Mouse (Mus musculus): ENCODE data around the gene Coq10a. TPM values are rescaled to one million over a fixed set of nuclear protein-coding genes. Genes with fewer than 3 reads are reported as not detected.

The Coq10a gene
- total and polyA plus RNA-seq, 2 experiments from 2014 or later: 42.1 to 50.8 TPM

DNA sequence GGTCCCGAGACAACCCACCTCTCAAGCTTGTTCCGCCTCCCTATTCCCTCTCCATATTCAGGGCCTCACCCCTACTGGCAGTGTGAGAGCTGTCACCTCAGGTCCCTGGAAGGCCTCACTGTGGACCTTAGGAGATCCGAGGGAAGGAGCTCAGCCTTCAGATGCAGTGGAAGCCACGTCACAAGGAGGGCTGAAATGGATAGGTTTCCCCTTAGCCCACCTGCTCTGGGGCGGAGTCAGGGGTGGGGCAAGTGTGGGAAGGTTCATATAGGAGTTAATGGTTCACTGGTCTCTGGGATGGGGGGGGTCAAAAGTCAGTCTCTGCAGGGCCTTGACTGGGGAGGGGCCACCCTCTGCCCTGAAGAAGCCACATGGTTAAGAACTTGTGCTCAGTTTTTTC, 31.5 kb upstream of the Coq10a start:
- ATAC-seq (no peak), DNase-seq (ENCODE audit: low spot score) (no peak)
- Histone ChIP-seq H3K4me1 (ENCODE audit: insufficient read depth, low read length) (no peaks in the 10 kb centered on the region), H3K9ac (replicated peaks; ENCODE audit: low read length) (no peak overlapping the region), H3K27me3 (ENCODE audit: insufficient read depth, low read length) (no peaks in the 10 kb centered on the region), H3K36me3 (ENCODE audit: insufficient read depth, low read length) (peaks cover 4% of the 10 kb centered on the region; the same call in 1 of the 2 replicates), H3K27ac (no peak overlapping the region), H3K9me3 (ENCODE audit: low read length) (no peaks in the 10 kb centered on the region), H3K4me3 (ENCODE audit: low read length) (no peak overlapping the region), H3K4me2 (ENCODE audit: low read depth, low read length) (no peak overlapping the region)
- TF ChIP-seq CTCF (IDR thresholded peaks at IDR 0.05; ENCODE audit: low read depth): no peak
- 40% methylated on average over 5 of the region's 5 CpGs for WGBS

DNA sequence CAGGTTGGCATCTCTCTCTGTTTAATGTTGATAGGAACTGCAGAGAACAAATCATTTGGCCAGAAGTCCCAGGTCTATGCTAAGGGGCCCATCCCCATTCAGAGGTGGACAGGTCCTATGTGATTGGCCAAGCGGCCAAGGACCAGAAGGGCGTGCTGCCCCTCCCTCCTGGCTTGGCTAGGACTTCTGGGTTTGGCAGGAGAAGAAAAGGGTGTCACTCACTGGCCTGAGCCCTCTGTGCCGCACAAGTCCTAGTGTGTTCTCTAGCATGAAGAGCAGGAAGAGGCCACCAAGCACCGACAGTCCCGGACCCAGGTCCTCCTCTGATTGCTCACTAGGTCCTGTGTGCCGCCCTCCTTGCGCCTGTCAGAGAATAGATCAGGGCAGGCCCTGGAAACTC, 28.7 kb upstream of the Coq10a start:
- H3K9ac ChIP-seq (replicated peaks; ENCODE audit: low read length): no peak overlapping the region
- TF ChIP-seq CTCF (IDR thresholded peaks at IDR 0.05; ENCODE audit: low read depth): no peak
- peak; percentile 47 for DNase-seq (ENCODE audit: low spot score)
- peak; percentile 57 for ATAC-seq
- WGBS: 49% methylated on average over 7 of the region's 7 CpGs
- H3K4me2 ChIP-seq (ENCODE audit: low read depth, low read length): no peak overlapping the region
- H3K9me3 ChIP-seq (ENCODE audit: low read length): no peaks in the 10 kb centered on the region
- H3K4me1 ChIP-seq (ENCODE audit: insufficient read depth, low read length): no peaks in the 10 kb centered on the region
- no peaks in the 10 kb centered on the region for H3K27me3 ChIP-seq (ENCODE audit: insufficient read depth, low read length)
- no peak overlapping the region for H3K4me3 ChIP-seq (ENCODE audit: low read length)
- H3K27ac ChIP-seq: no peak overlapping the region
- H3K36me3 ChIP-seq (ENCODE audit: insufficient read depth, low read length): peaks cover 16% of the 10 kb centered on the region

DNA sequence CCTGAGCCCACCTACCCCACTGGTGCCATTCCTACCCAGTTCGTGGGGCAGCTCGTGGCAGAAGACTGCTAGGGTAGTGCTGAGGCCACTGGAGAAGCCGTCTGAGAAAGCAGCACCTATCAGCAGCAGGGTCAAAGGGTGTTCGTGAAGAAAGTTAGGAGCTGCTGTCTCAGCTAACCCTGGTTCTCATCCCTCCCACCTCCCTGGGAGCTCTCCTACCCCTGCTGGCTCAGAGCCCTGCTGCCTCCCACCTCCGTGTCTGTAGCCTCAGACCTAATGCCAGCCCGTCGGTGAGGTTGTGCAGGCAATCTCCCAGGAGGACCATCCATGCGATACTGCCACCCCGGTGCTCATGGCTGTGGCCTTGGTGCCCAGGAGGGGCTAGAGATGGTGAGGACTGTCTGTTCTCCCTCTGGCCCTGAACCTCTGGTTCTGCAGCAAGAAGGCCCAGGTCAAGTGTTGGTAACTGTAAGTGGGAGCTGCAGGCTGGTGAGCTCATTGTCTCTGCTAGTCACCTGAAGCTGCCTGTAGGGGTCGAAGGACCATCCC, 28.0 kb upstream of the Coq10a start:
- H3K27ac ChIP-seq: no peak overlapping the region
- H3K36me3 ChIP-seq (ENCODE audit: insufficient read depth, low read length): peaks cover 20% of the 10 kb centered on the region
- H3K27me3 ChIP-seq (ENCODE audit: insufficient read depth, low read length): no peaks in the 10 kb centered on the region
- 63% methylated on average over 10 of the region's 10 CpGs for WGBS
- ATAC-seq (no peak), DNase-seq (ENCODE audit: low spot score) (no peak)
- H3K4me1 ChIP-seq (ENCODE audit: insufficient read depth, low read length): no peaks in the 10 kb centered on the region
- no peaks in the 10 kb centered on the region for H3K9me3 ChIP-seq (ENCODE audit: low read length)
- no peak for TF ChIP-seq CTCF (IDR thresholded peaks at IDR 0.05; ENCODE audit: low read depth)
- H3K9ac ChIP-seq (replicated peaks; ENCODE audit: low read length): no peak overlapping the region
- no peak overlapping the region for H3K4me3 ChIP-seq (ENCODE audit: low read length)
- no peak overlapping the region for H3K4me2 ChIP-seq (ENCODE audit: low read depth, low read length)

DNA sequence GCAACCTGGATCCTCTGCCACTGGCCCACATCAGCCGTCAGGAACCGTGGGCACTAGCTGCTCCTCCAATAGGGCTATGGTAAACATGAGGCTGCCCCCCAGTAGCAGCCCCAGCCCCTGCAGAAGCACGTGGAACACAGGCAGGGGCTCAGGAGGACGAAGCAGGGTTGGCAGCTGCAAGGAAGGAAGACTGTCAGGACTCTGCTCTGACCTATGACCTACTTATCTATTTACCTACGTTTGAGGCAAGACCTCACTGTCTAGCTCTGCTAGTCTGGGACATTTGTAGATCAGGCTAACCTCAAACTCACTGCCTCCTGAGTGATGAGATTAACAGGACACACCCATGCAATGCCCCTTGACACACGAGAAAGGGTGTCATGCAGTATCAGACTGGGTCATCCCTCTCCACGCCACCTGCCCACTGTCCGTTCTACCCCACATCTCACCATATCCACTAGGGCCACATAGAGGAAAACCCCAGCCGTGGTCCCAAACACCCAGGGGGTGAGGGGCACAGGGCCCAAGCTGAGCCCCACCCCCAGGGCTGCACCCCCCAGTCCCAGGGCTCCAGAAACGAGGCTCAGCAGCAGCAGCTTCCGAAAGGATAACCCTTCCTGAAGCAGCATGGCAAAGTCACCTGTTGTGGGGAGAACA, 27.3 kb upstream of the Coq10a start:
- no peak overlapping the region for H3K4me2 ChIP-seq (ENCODE audit: low read depth, low read length)
- H3K9me3 ChIP-seq (ENCODE audit: low read length): no peaks in the 10 kb centered on the region
- H3K36me3 ChIP-seq (ENCODE audit: insufficient read depth, low read length): peaks cover 26% of the 10 kb centered on the region
- ATAC-seq (no peak), DNase-seq (ENCODE audit: low spot score) (no peak)
- H3K4me3 ChIP-seq (ENCODE audit: low read length): no peak overlapping the region
- no peaks in the 10 kb centered on the region for H3K27me3 ChIP-seq (ENCODE audit: insufficient read depth, low read length)
- no peaks in the 10 kb centered on the region for H3K4me1 ChIP-seq (ENCODE audit: insufficient read depth, low read length)
- 66% methylated on average over 11 of the region's 11 CpGs for WGBS
- no peak overlapping the region for H3K9ac ChIP-seq (replicated peaks; ENCODE audit: low read length)
- no peak overlapping the region for H3K27ac ChIP-seq
- TF ChIP-seq CTCF (IDR thresholded peaks at IDR 0.05; ENCODE audit: low read depth): no peak

DNA sequence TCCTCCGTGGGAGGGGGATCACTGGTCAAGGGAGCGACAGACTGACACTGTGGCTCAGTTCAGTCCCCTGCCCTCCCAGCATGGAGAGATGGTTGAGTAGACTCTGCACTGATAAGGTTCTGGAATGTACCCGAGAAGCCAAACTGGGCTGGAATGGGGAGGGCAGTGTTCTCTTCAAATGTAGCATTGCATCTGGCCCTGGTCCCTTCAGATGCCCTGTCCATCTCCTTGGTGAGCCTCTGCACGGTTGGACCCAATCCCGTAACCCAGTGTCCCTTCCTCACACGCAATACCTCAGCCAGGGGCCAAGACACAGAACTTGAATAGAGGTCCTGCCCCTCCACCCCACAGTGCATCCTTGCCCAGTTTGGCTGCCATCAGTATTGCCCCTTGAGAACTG, 23.1 kb upstream of the Coq10a start:
- TF ChIP-seq CTCF (IDR thresholded peaks at IDR 0.05; ENCODE audit: low read depth): no peak
- Histone ChIP-seq H3K27ac (no peak overlapping the region), H3K27me3 (ENCODE audit: insufficient read depth, low read length) (no peaks in the 10 kb centered on the region), H3K4me1 (ENCODE audit: insufficient read depth, low read length) (no peaks in the 10 kb centered on the region), H3K36me3 (ENCODE audit: insufficient read depth, low read length) (peaks cover 67% of the 10 kb centered on the region), H3K4me3 (ENCODE audit: low read length) (no peak overlapping the region), H3K9me3 (ENCODE audit: low read length) (no peaks in the 10 kb centered on the region), H3K9ac (replicated peaks; ENCODE audit: low read length) (no peak overlapping the region), H3K4me2 (ENCODE audit: low read depth, low read length) (no peak overlapping the region)
- ATAC-seq (no peak), DNase-seq (ENCODE audit: low spot score) (no peak)
- 74% methylated on average over 6 of the region's 6 CpGs for WGBS

DNA sequence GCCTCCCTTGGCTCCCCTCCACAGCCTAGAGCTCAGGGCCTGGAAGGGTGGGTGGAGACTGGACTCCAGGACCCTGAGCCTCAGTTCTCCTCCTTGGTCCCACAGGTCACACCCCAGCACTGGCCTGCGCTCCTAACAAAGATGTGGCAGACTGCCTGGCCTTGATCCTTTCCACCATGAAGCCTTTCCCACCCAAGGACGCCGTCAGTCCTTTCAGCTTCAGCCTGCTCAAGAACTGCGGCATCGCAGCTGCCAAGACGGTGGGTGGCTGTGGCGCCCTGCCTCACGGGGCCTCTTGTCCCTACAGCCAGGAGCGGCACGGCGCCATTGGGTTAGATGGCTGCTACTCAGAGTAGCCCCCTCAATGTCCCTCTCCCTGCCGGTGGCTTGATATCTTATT, 21.6 kb upstream of the Coq10a start:
- Histone ChIP-seq H3K27me3 (ENCODE audit: insufficient read depth, low read length) (no peaks in the 10 kb centered on the region), H3K4me2 (ENCODE audit: low read depth, low read length) (no peak overlapping the region), H3K36me3 (ENCODE audit: insufficient read depth, low read length) (peaks cover 78% of the 10 kb centered on the region), H3K4me1 (ENCODE audit: insufficient read depth, low read length) (no peaks in the 10 kb centered on the region), H3K27ac (no peak overlapping the region), H3K9me3 (ENCODE audit: low read length) (no peaks in the 10 kb centered on the region), H3K9ac (replicated peaks; ENCODE audit: low read length) (no peak overlapping the region), H3K4me3 (ENCODE audit: low read length) (no peak overlapping the region)
- ATAC-seq (no peak), DNase-seq (ENCODE audit: low spot score) (no peak)
- 83% methylated on average over 12 of the region's 12 CpGs for WGBS
- no peak for TF ChIP-seq CTCF (IDR thresholded peaks at IDR 0.05; ENCODE audit: low read depth)

DNA sequence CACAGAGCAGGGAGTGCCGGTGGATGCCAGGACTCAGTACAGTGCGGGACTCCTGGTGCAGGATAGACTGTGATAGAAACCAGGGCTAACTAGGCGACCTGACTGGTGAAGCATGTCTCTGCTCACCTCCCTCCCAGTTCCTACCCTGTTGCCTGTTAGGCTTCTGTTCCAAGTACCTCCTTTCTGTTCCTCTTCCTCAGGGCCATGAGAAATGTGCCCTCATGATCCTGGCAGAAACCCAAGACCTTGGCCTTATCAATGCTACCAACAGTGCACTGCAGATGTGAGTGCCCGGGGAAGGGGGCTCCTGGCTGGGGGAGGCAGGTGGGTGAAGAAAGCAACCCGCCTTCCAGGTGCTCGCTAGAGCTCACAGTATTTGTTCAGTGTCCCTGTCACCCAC, 20.8 kb upstream of the Coq10a start:
- no peak overlapping the region for H3K4me3 ChIP-seq (ENCODE audit: low read length)
- no peak for TF ChIP-seq CTCF (IDR thresholded peaks at IDR 0.05; ENCODE audit: low read depth)
- no peak for ATAC-seq
- no peak for DNase-seq (ENCODE audit: low spot score)
- no peaks in the 10 kb centered on the region for H3K27me3 ChIP-seq (ENCODE audit: insufficient read depth, low read length)
- no peak overlapping the region for H3K9ac ChIP-seq (replicated peaks; ENCODE audit: low read length)
- no peak overlapping the region for H3K4me2 ChIP-seq (ENCODE audit: low read depth, low read length)
- peaks cover 84% of the 10 kb centered on the region for H3K36me3 ChIP-seq (ENCODE audit: insufficient read depth, low read length)
- 83% methylated on average over 6 of the region's 6 CpGs for WGBS
- no peak overlapping the region for H3K27ac ChIP-seq
- H3K4me1 ChIP-seq (ENCODE audit: insufficient read depth, low read length): no peaks in the 10 kb centered on the region
- H3K9me3 ChIP-seq (ENCODE audit: low read length): no peaks in the 10 kb centered on the region

Measured in hindbrain, postnatal 0 days (tissue).